ENCODE assay signal across 19 mouse cellular contexts in genomic region chr15:80936686-80937085, GRCm38 (mm10). TPM values are rescaled to one million over a fixed set of nuclear protein-coding genes. Genes with fewer than 3 reads are reported as not detected.
DNase-seq lines count a peak whose midpoint lies in the region; ATAC-seq and TF ChIP-seq lines count a peak whose summit lies in the region.
"Had no signal": no experiment of that assay in that cellular context is flagged by ENCODE, and none has a peak within 500 bp of the region (broad histone marks: within the 10 kb centered on the region; RNA-seq: fewer than 3 reads in every experiment).

No protein-coding gene starts in this region.

- intact Hi-C loops in gastrocnemius, postnatal 14 days (cut with DNase I; ENCODE audit: low total_unique reads), result no loop called here
- intact Hi-C loops in gastrocnemius, postnatal 36 days (cut with DNase I), result no loop called here

- no peak overlapping the region for H3K9ac ChIP-seq in kidney, postnatal 0 days (ENCODE audit: low read depth, low read length)
- H3K9ac ChIP-seq in kidney, embryonic 16.5 days (replicated peaks; ENCODE audit: low read length), result no peak overlapping the region
- H3K9ac ChIP-seq in lung, embryonic 14.5 days, result no peak overlapping the region
- H3K9ac ChIP-seq: liver, embryonic 12.5 days; midbrain, embryonic 15.5 days had no signal

- no peak for ATAC-seq in kidney, postnatal 0 days (replicated peaks; ENCODE audit: low FRiP score, low read depth)
- no peak for ATAC-seq in kidney, embryonic 16.5 days (ENCODE audit: low FRiP score, low TSS enrichment)
- ATAC-seq in lung, embryonic 14.5 days (ENCODE audit: insufficient read depth), result peak; percentile 70
- no peak for ATAC-seq in megakaryocyte-erythroid progenitor cell, adult 5-6 weeks (replicated peaks; ENCODE audit: low FRiP score, low TSS enrichment, poor library complexity, severe bottlenecking)
- ATAC-seq: forebrain, embryonic 16.5 days; hindbrain, embryonic 16.5 days; intestine, postnatal 0 days; liver, embryonic 12.5 days; midbrain, embryonic 15.5 days had no signal

- TF ChIP-seq CTCF in kidney, postnatal 0 days (IDR thresholded peaks at IDR 0.05; ENCODE audit: low read depth), result no peak
- no peak for TF ChIP-seq CTCF in lung, embryonic 14.5 days (IDR thresholded peaks at IDR 0.05; ENCODE audit: low read depth)

- no peak overlapping the region for H3K27ac ChIP-seq in kidney, postnatal 0 days
- no peak overlapping the region for H3K27ac ChIP-seq in kidney, embryonic 16.5 days (ENCODE audit: low read length)
- H3K27ac ChIP-seq in lung, embryonic 14.5 days (ENCODE audit: low read depth), result no peak overlapping the region
- H3K27ac ChIP-seq: liver, embryonic 12.5 days; midbrain, embryonic 15.5 days had no signal

- 69% methylated on average over 3 of the region's 3 CpGs for WGBS in kidney, postnatal 0 days
- 76% methylated on average over 3 of the region's 3 CpGs for WGBS in kidney, embryonic 16.5 days
- 66% methylated on average over 3 of the region's 3 CpGs for WGBS in lung, embryonic 14.5 days

- H3K27me3 ChIP-seq in kidney, postnatal 0 days (ENCODE audit: insufficient read depth, low read length), result no peaks in the 10 kb centered on the region
- H3K27me3 ChIP-seq in kidney, embryonic 16.5 days (ENCODE audit: insufficient read depth, low read length), result no peaks in the 10 kb centered on the region
- no peaks in the 10 kb centered on the region for H3K27me3 ChIP-seq in lung, embryonic 14.5 days (ENCODE audit: insufficient read depth, low read length)
- H3K27me3 ChIP-seq: liver, embryonic 12.5 days; midbrain, embryonic 15.5 days had no signal

- no peaks in the 10 kb centered on the region for H3K9me3 ChIP-seq in kidney, postnatal 0 days (replicated peaks; ENCODE audit: low read length)
- H3K9me3 ChIP-seq in kidney, embryonic 16.5 days (ENCODE audit: low read length), result no peaks in the 10 kb centered on the region
- H3K9me3 ChIP-seq in lung, embryonic 14.5 days (ENCODE audit: low read depth, low read length), result no peaks in the 10 kb centered on the region
- H3K9me3 ChIP-seq: liver, embryonic 12.5 days; midbrain, embryonic 15.5 days had no signal

- H3K4me2 ChIP-seq in kidney, postnatal 0 days (ENCODE audit: low read length), result no peak overlapping the region
- no peak overlapping the region for H3K4me2 ChIP-seq in kidney, embryonic 16.5 days (replicated peaks; ENCODE audit: low read depth, low read length)
- H3K4me2 ChIP-seq in lung, embryonic 14.5 days, result no peak overlapping the region
- H3K4me2 ChIP-seq: liver, embryonic 12.5 days; midbrain, embryonic 15.5 days had no signal

- peak; percentile 29 for DNase-seq in gastrocnemius, postnatal 14 days
- DNase-seq in gastrocnemius, postnatal 36 days, result no peak
- peak; percentile 25 for DNase-seq in kidney, postnatal 0 days (ENCODE audit: low spot score)
- peak; percentile 51 for DNase-seq in lung, embryonic 14.5 days
- DNase-seq in lung, postnatal 36 days, result peak; percentile 69
- DNase-seq: adrenal gland, postnatal 10 days; cerebellum, adult 11 months; cerebellum, postnatal 36 days; retina, postnatal 1 day; right cerebral cortex, postnatal 4 days; thymus, postnatal 36 days had no signal

- no peak overlapping the region for H3K4me3 ChIP-seq in kidney, postnatal 0 days (replicated peaks; ENCODE audit: low read depth, low read length)
- no peak overlapping the region for H3K4me3 ChIP-seq in kidney, embryonic 16.5 days (ENCODE audit: low read length)
- H3K4me3 ChIP-seq in lung, embryonic 14.5 days (ENCODE audit: low read depth, low read length), result no peak overlapping the region
- H3K4me3 ChIP-seq: layer of hippocampus, adult 2 months; liver, embryonic 12.5 days; midbrain, embryonic 15.5 days had no signal

- no peaks in the 10 kb centered on the region for H3K4me1 ChIP-seq in kidney, postnatal 0 days (replicated peaks; ENCODE audit: insufficient read depth, low read length)
- H3K4me1 ChIP-seq in kidney, embryonic 16.5 days (ENCODE audit: insufficient read depth, low read length), result no peaks in the 10 kb centered on the region
- no peaks in the 10 kb centered on the region for H3K4me1 ChIP-seq in lung, embryonic 14.5 days (ENCODE audit: insufficient read depth)
- H3K4me1 ChIP-seq: midbrain, embryonic 15.5 days had no signal

- H3K36me3 ChIP-seq in kidney, postnatal 0 days (ENCODE audit: insufficient read depth, low read length), result peaks cover 8% of the 10 kb centered on the region
- H3K36me3 ChIP-seq in kidney, embryonic 16.5 days (ENCODE audit: insufficient read depth, low read length), result peaks cover 7% of the 10 kb centered on the region
- H3K36me3 ChIP-seq in lung, embryonic 14.5 days (ENCODE audit: insufficient read depth), result peaks cover 49% of the 10 kb centered on the region

RNA-seq across cellular contexts. Expression of gene Adsl, which starts 11.6 kb away (rescaled TPM):
- 100 to 1,000 TPM; 166 to 179 TPM for total RNA-seq in gastrocnemius, postnatal 14 days (2021)
- 100 to 1,000 TPM; 170 to 198 TPM for total RNA-seq in gastrocnemius, postnatal 36 days (2021)
- polyA plus RNA-seq in kidney, postnatal 0 days (2015; fragmentation: Nextera tagmentation; extraction: Ambion mirVana), result 78.5 and 103 TPM in 2 replicates
- polyA plus RNA-seq in kidney, embryonic 16.5 days (2015; fragmentation: Nextera tagmentation; extraction: Ambion mirVana), result 184 and 192 TPM in 2 replicates
- 164 and 168 TPM in 2 replicates for polyA plus RNA-seq in lung, embryonic 14.5 days (2014; fragmentation: Nextera tagmentation; extraction: Ambion mirVana)
- total RNA-seq in megakaryocyte-erythroid progenitor cell, adult 5-6 weeks (2014; fragmentation: Nextera tagmentation), result 81.2 and 81.5 TPM in 2 replicates
- total RNA-seq in megakaryocyte-erythroid progenitor cell, adult 5-6 weeks (2017), result 197 and 210 TPM in 2 replicates

RNA-seq across cellular contexts. Expression of gene Sgsm3, which starts 40.9 kb away (rescaled TPM):
- 10 to 100 TPM in 1 of 2 experiments, 1 to 10 TPM in 1; 9.0 to 10.2 TPM for total RNA-seq in gastrocnemius, postnatal 14 days (2021)
- total RNA-seq in gastrocnemius, postnatal 36 days (2021), result 10 to 100 TPM; 11.8 to 17.8 TPM
- polyA plus RNA-seq in kidney, postnatal 0 days (2015; fragmentation: Nextera tagmentation; extraction: Ambion mirVana), result 20.1 and 23.5 TPM in 2 replicates
- 33.9 and 35.2 TPM in 2 replicates for polyA plus RNA-seq in kidney, embryonic 16.5 days (2015; fragmentation: Nextera tagmentation; extraction: Ambion mirVana)
- polyA plus RNA-seq in lung, embryonic 14.5 days (2014; fragmentation: Nextera tagmentation; extraction: Ambion mirVana), result 33.2 and 40.0 TPM in 2 replicates
- 15.8 and 26.9 TPM in 2 replicates for total RNA-seq in megakaryocyte-erythroid progenitor cell, adult 5-6 weeks (2014; fragmentation: Nextera tagmentation)
- 43.5 and 57.1 TPM in 2 replicates for total RNA-seq in megakaryocyte-erythroid progenitor cell, adult 5-6 weeks (2017)

Comparison
In these comparisons a context has a peak if more than half of its experiments do, and no peak if none do; other contexts are left out.
1. DNase-seq: peak in gastrocnemius, postnatal 14 days (single experiment), kidney, postnatal 0 days (single experiment), lung, embryonic 14.5 days (single experiment) and lung, postnatal 36 days (single experiment); none in gastrocnemius, postnatal 36 days (0 of 2).